Mouse (Mus musculus): Measurements from ENCODE around the gene Grm7. TPM values are rescaled to one million over a fixed set of nuclear protein-coding genes. Genes with fewer than 3 reads are reported as not detected.

The Grm7 gene
- polyA plus RNA-seq, 1 experiment from 2014 or later, result 3.6 TPM

DNA sequence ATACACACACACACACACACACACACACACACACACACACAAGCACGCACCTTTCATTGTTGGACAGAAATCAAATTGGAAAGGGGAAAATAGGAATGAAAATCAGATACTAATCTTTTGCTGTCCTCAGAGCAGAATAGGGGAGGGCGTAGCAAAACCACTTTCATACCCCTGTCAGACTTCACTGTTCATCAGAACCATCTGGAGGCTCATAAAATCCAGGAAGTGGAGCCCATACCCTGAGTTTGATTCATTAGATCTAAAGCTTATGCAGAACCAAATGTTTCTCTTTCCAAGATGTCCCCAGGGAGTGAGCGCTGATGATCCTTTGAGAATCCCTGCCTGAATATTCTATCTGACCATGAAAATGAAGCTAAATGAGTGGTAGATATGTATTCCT lies 611.6 kb downstream of the Grm7 start:
- 97% methylated on average over 3 of the region's 3 CpGs for WGBS
- no peaks in the 10 kb centered on the region for H3K4me1 ChIP-seq
- no peaks in the 10 kb centered on the region for H3K27me3 ChIP-seq
- H3K27ac ChIP-seq, result no peak overlapping the region
- H3K9ac ChIP-seq, result no peak overlapping the region
- H3K4me3 ChIP-seq, result no peak overlapping the region
- no peak overlapping the region for H3K4me2 ChIP-seq
- no peaks in the 10 kb centered on the region for H3K9me3 ChIP-seq (replicated peaks)
- ATAC-seq, result peak; percentile 50; the same call in 1 of the 2 replicates
- H3K36me3 ChIP-seq (ENCODE audit: poor library complexity, severe bottlenecking), result no peaks in the 10 kb centered on the region

DNA sequence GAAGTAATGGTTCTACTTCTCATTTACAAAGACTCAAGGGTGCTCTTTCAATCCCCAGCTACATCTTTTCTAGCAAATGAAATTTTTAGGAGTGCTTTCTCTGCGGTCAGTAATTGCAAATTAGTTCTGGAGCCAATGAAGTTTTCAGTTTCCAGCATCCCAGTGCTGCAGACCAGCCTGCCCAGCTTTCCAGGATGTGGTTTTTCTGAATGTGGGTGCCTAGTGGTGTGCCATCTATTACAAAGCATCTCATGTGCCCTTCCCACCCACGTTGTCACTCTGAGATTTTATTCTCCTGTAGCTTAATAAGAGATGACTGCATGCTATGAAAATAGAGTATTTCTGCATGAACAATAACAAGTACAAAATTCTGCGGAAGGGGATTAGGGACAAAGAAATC lies 612.9 kb downstream of the Grm7 start:
- Histone ChIP-seq H3K27me3 (no peaks in the 10 kb centered on the region), H3K9me3 (replicated peaks) (no peaks in the 10 kb centered on the region), H3K36me3 (ENCODE audit: poor library complexity, severe bottlenecking) (no peaks in the 10 kb centered on the region), H3K4me2 (no peak overlapping the region), H3K9ac (no peak overlapping the region), H3K4me1 (no peaks in the 10 kb centered on the region), H3K4me3 (no peak overlapping the region), H3K27ac (no peak overlapping the region)
- ATAC-seq, result no peak
- WGBS, result 48% methylated on average over 3 of the region's 3 CpGs

DNA sequence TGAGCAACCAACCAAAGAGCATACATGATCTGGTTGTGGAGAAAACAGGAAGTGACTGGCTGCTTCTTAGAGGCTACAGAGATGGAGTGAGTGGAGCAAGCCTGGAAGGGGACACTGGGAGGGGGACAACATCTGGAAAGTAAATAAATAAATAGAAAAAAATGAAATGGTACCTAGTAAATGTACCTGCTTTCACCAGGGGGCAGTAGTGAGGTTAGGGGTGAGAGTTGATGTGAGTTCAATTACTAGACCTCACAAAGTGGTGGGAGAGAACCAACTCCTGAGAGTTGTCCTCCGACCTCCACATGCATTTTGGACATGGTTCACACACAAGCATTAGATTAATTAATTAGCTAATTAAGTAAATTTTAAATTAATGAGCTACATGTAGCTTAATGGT lies 615.8 kb downstream of the Grm7 start:
- H3K4me1 ChIP-seq, result no peaks in the 10 kb centered on the region

DNA sequence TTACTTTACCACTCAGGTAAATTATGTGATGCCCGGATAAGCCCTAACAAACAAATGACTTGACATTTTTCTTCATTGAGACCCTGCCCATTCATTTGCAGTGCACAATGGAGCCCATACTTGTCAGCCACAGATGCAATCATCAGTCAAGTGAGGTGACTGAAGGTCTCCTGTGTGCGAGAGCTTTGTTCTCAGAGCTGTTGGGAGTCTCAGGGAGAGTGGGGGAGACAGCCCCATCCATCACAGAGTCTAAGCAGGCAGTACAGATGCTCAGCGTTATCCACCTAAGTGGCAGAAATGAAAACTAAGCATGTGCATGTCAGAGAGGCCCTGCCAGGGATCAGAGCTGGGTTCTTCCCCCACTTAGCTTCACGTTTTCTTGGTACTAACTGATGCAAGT lies 631.3 kb downstream of the Grm7 start:
- Histone ChIP-seq H3K9ac (no peak overlapping the region), H3K4me2 (no peak overlapping the region), H3K9me3 (replicated peaks) (no peaks in the 10 kb centered on the region), H3K4me3 (no peak overlapping the region), H3K27ac (no peak overlapping the region), H3K27me3 (no peaks in the 10 kb centered on the region), H3K36me3 (ENCODE audit: poor library complexity, severe bottlenecking) (no peaks in the 10 kb centered on the region), H3K4me1 (no peaks in the 10 kb centered on the region)
- no peak for ATAC-seq
- WGBS, result 58% methylated on average over 4 of the region's 4 CpGs

More for the DNA sequence above, 615.8 kb downstream of the Grm7 start:
- WGBS, result 83% methylated on average over 1 of the region's 1 CpGs
- no peaks in the 10 kb centered on the region for H3K27me3 ChIP-seq
- no peak for ATAC-seq
- H3K9ac ChIP-seq, result no peak overlapping the region
- H3K4me3 ChIP-seq, result no peak overlapping the region
- H3K9me3 ChIP-seq (replicated peaks), result no peaks in the 10 kb centered on the region
- no peak overlapping the region for H3K4me2 ChIP-seq
- no peaks in the 10 kb centered on the region for H3K36me3 ChIP-seq (ENCODE audit: poor library complexity, severe bottlenecking)
- H3K27ac ChIP-seq, result no peak overlapping the region

DNA sequence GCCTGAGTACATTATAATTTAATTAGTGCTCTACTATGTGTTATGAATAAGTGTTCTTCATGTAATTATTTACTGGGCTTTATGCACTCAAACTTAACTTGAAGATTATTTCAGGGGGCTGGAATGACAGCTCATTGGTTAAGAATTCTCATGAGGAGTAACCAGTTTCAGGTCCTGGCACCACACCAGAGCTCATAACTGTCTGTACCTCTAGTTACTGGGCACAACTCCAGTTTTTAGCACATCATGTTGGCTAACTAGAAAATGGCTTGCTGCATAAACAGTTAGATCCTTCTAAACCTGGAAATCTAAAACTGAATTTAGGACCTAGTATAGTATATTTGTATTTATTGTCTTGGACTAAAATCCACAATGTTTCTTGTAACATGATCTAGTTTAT lies 633.1 kb downstream of the Grm7 start:
- Histone ChIP-seq H3K36me3 (ENCODE audit: poor library complexity, severe bottlenecking) (no peaks in the 10 kb centered on the region), H3K4me3 (no peak overlapping the region), H3K9me3 (replicated peaks) (no peaks in the 10 kb centered on the region), H3K4me1 (no peaks in the 10 kb centered on the region), H3K4me2 (no peak overlapping the region), H3K27me3 (no peaks in the 10 kb centered on the region), H3K27ac (no peak overlapping the region), H3K9ac (no peak overlapping the region)
- ATAC-seq, result no peak

DNA sequence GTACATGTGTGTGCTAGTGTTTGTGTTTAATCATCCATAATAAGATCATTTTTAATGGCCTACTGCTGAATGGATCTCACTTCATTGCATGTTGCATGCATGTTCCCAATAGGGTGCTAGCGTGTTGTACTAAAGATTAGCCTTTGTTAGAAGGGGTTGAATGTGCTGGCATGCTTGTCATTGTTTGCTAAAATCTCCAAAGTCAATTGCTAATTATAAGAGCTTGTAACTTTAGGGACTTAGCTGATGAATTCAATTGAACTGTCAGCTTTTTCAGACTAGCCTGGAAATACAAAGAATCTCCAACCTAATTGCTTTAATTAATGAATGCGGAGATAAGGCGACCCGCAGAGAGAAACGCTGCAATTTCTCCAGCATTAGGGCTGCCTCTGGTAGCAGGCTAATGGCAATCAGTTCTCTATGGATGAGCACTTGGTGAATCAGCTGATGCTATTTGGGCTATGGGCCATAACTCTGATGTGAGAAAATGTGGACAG lies 648.2 kb downstream of the Grm7 start:
- H3K27me3 ChIP-seq, result peaks cover 9% of the 10 kb centered on the region; the same call in 1 of the 2 replicates
- no peak overlapping the region for H3K27ac ChIP-seq
- H3K36me3 ChIP-seq (ENCODE audit: poor library complexity, severe bottlenecking), result no peaks in the 10 kb centered on the region
- H3K9ac ChIP-seq, result no peak overlapping the region
- no peaks in the 10 kb centered on the region for H3K9me3 ChIP-seq (replicated peaks)
- no peak overlapping the region for H3K4me2 ChIP-seq
- peaks cover 6% of the 10 kb centered on the region for H3K4me1 ChIP-seq
- no peak overlapping the region for H3K4me3 ChIP-seq
- WGBS, result 10% methylated on average over 5 of the region's 5 CpGs
- peak; percentile 87 for ATAC-seq

DNA sequence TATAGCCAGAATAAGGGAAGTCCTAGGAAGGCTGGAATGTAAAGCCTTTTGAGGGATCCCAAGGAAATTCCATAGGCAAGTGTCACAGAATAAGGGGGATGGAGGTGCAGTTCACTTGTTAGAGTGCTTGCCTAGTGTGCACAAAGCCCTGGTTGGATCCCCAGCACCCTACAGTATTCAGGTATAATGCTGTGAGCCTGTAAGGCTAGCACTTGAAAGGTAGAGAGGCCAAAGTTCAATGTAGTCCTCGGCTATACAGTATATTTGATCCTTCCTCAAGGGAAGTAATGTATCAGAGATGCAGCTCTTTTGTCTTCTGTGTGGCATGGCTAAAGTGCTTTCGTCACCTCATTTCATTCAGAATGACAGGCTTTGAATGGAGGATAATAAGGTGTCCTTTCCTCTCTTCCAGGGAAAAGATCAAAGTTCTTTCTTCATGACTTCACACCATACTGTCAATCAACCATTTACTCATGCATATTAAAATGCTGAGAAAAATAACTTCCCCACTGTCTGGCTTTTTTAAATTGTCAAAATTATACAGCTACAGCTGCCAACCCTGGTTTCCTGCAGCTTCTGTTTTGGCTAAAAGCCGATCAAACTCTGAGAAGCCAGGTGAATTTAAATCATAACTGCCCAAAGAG lies 658.7 kb downstream of the Grm7 start:
- H3K27ac ChIP-seq, result no peak overlapping the region
- ATAC-seq, result peak; percentile 53
- no peaks in the 10 kb centered on the region for H3K36me3 ChIP-seq (ENCODE audit: poor library complexity, severe bottlenecking)
- H3K4me2 ChIP-seq, result no peak overlapping the region
- H3K9me3 ChIP-seq (replicated peaks), result no peaks in the 10 kb centered on the region
- no peaks in the 10 kb centered on the region for H3K27me3 ChIP-seq
- H3K4me3 ChIP-seq, result no peak overlapping the region
- peaks cover 7% of the 10 kb centered on the region for H3K4me1 ChIP-seq
- WGBS, result 22% methylated on average over 3 of the region's 3 CpGs
- H3K9ac ChIP-seq, result no peak overlapping the region

DNA sequence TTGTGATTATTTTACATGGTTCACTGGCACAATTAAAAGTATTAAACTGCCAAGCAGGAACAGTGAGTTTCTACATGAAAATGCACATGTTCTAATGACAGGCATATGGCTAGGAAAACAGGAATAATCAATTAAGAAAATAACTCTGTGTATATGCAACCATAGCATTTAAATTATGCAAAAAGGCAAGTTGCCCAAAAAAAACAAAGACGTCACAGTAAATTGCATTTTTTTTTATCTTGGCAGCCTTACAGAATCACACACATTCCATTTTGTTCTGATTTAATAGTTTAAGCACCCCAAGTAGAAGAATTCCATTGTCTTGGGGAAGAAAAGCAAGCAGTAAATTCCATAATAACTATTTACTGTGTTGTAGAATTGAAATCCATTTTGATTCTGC lies 716.3 kb downstream of the Grm7 start:
- H3K27ac ChIP-seq, result no peak overlapping the region
- no peaks in the 10 kb centered on the region for H3K36me3 ChIP-seq (ENCODE audit: poor library complexity, severe bottlenecking)
- H3K9me3 ChIP-seq (replicated peaks), result no peaks in the 10 kb centered on the region
- ATAC-seq, result no peak
- 43% methylated on average over 1 of the region's 1 CpGs for WGBS
- H3K27me3 ChIP-seq, result no peaks in the 10 kb centered on the region
- H3K9ac ChIP-seq, result no peak overlapping the region
- H3K4me1 ChIP-seq, result no peaks in the 10 kb centered on the region
- H3K4me3 ChIP-seq, result no peak overlapping the region
- no peak overlapping the region for H3K4me2 ChIP-seq

DNA sequence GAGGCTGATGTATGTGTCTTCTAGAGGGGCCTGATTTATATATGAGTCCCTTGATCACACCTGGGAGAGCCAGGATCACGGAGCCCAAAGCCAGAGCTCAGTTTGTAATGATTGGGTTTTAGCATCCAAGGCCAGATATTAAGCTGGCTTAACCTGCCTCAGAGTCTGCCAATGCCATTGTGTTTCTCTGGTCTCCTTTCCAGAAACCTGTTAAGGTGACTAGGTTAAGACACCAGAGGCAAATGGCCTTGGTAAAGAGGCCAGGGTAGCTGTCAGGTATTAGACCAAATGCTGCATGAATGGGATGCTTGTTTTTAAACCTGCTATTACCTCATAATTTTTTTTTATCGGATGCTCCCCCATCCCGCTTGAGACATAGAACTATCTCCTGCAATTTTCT lies 722.7 kb downstream of the Grm7 start:
- no peak overlapping the region for H3K9ac ChIP-seq
- H3K27me3 ChIP-seq, result no peaks in the 10 kb centered on the region
- no peaks in the 10 kb centered on the region for H3K9me3 ChIP-seq (replicated peaks)
- no peak overlapping the region for H3K27ac ChIP-seq
- peaks cover 26% of the 10 kb centered on the region for H3K4me1 ChIP-seq
- 94% methylated on average over 3 of the region's 3 CpGs for WGBS
- no peak overlapping the region for H3K4me2 ChIP-seq
- H3K4me3 ChIP-seq, result no peak overlapping the region
- ATAC-seq, result no peak
- no peaks in the 10 kb centered on the region for H3K36me3 ChIP-seq (ENCODE audit: poor library complexity, severe bottlenecking)

DNA sequence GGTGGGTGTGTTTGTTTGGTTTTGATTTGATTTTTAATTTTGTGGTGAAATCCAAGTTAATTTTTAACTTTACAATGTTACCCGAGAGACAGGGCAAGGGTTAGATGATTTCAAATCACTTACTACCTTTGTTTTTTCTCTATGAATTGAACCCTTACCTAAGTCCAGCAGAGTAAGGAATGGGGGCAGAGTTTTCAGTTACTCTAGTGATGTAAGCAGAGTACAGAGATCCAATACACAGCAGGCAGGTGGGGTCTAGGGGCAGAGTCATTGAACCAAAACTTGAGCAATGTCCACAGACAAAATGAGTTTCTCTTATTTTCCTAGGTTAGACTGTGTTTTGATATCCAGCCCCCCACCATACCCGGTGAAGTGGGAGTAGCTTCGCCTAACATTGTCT lies 723.2 kb downstream of the Grm7 start:
- no peak for ATAC-seq
- peaks cover 28% of the 10 kb centered on the region for H3K4me1 ChIP-seq
- no peaks in the 10 kb centered on the region for H3K9me3 ChIP-seq (replicated peaks)
- H3K27me3 ChIP-seq, result no peaks in the 10 kb centered on the region
- H3K9ac ChIP-seq, result no peak overlapping the region
- no peak overlapping the region for H3K4me3 ChIP-seq
- WGBS, result 72% methylated on average over 3 of the region's 3 CpGs
- no peaks in the 10 kb centered on the region for H3K36me3 ChIP-seq (ENCODE audit: poor library complexity, severe bottlenecking)
- H3K4me2 ChIP-seq, result no peak overlapping the region
- H3K27ac ChIP-seq, result no peak overlapping the region

DNA sequence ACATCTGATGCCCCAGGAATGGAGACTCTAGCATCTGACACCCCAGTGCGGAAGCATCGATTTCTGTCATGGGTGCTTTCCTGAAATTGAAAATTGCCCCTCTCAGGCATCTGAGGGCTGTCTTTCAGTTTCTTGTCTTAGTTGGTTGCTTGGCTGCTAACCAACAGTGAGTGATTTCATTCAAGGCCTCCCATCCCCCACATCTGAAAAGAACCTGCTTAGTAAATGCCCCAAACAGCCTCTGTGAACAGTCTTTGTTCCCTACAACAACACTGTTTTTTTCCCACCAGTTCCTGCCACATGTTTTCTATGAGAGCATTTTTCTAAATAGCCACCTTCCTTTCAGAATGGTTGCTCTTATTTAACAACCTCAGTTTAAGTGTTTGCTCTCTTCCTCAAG lies 723.6 kb downstream of the Grm7 start:
- Histone ChIP-seq H3K9ac (no peak overlapping the region), H3K27me3 (no peaks in the 10 kb centered on the region), H3K36me3 (ENCODE audit: poor library complexity, severe bottlenecking) (no peaks in the 10 kb centered on the region), H3K4me2 (no peak overlapping the region), H3K9me3 (replicated peaks) (no peaks in the 10 kb centered on the region), H3K27ac (no peak overlapping the region), H3K4me3 (no peak overlapping the region), H3K4me1 (peaks cover 28% of the 10 kb centered on the region)
- WGBS, result 46% methylated on average over 2 of the region's 2 CpGs
- peak; percentile 37; the same call in 1 of the 2 replicates for ATAC-seq

DNA sequence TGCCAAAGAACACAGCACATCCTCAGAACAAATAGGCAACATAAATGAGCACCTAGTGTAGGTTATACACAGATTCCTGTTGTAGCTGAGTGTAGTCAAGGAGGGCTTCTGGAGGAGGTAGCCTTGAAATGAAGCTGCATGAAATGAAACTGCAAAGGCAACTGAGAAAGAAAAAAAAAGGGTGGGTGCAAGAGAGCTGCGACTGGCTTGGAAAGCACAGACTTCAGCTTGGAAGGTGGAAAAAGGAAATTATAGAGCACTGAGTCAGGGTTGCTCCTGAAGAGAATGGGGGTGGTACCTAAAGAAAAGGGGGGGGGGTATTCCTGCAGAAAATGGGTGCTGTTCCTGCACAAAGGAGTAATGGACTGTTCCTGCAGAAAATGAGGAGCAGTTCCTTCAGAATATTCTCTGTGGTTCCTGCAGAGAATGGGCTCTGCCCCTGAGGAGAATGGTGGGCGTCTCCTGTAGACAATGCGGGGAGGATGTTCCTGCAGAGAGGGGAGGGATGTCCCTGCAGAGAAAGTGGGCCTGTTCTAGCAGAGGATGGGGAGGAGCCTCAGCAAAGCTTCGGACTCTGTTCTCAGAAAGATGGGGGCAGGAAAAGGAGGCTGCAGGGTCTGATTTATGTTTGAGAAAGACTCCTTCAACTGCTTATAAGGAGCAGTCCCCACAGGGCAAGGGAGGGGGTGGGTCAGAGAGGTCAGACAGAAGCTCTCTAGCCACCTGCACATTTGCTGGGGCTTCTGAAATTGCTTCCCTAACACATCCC lies 726.4 kb downstream of the Grm7 start:
- Histone ChIP-seq H3K36me3 (ENCODE audit: poor library complexity, severe bottlenecking) (no peaks in the 10 kb centered on the region), H3K27ac (peak overlapping the region; percentile 11; the same call in 1 of the 2 replicates), H3K4me3 (no peak overlapping the region), H3K9ac (no peak overlapping the region), H3K4me1 (peaks cover 28% of the 10 kb centered on the region), H3K9me3 (replicated peaks) (no peaks in the 10 kb centered on the region), H3K27me3 (no peaks in the 10 kb centered on the region), H3K4me2 (no peak overlapping the region)
- no peak for ATAC-seq
- 22% methylated on average over 4 of the region's 4 CpGs for WGBS
